Mouse (Mus musculus): ENCODE measurements at regions not wholly inside any gene's neighbourhood (a gene's known extent, or its start where the extent isn't known, plus 50 kb on each side); places are given as distances from the start of the nearest gene placed in this dataset.

- DNase-seq (ENCODE audit: low spot score in 2 of 2): no peak
Measured at GRCm38 (mm10) chr4:131366656-131367055, 422.5 kb downstream of the Matn1 start.

- DNase-seq (ENCODE audit: low spot score in 2 of 2): no peak
Measured at GRCm38 (mm10) chr4:131372517-131372916, 428.3 kb downstream of the Matn1 start.

GRCm38 (mm10) chr4:131373172-131373571 lies 429.0 kb downstream of the Matn1 start:
- no peak for DNase-seq (ENCODE audit: low spot score in 2 of 2)

- DNase-seq (ENCODE audit: low spot score in 2 of 2): no peak
Measured at GRCm38 (mm10) chr4:131374527-131375290, 430.5 kb downstream of the Matn1 start.

GRCm38 (mm10) chr4:131381063-131381462 lies 436.9 kb downstream of the Matn1 start:
- no peak for DNase-seq (ENCODE audit: low spot score in 2 of 2)

GRCm38 (mm10) chr4:131381529-131381928 lies 437.3 kb downstream of the Matn1 start:
- DNase-seq (ENCODE audit: low spot score in 2 of 2): no peak

- no peak for DNase-seq (ENCODE audit: low spot score in 2 of 2)
Measured at GRCm38 (mm10) chr4:131383862-131384261, 439.7 kb downstream of the Matn1 start.

- DNase-seq (ENCODE audit: low spot score in 2 of 2): no peak
Measured at GRCm38 (mm10) chr4:131386961-131387360, 442.8 kb downstream of the Matn1 start.

GRCm38 (mm10) chr4:131391119-131391923 lies 446.8 kb downstream of the Ptpru start:
- DNase-seq (ENCODE audit: low spot score in 2 of 2): no peak

GRCm38 (mm10) chr4:131391924-131392297 lies 446.2 kb downstream of the Ptpru start:
- no peak for DNase-seq (ENCODE audit: low spot score in 2 of 2)

GRCm38 (mm10) chr4:131392478-131392877 lies 445.6 kb downstream of the Ptpru start:
- DNase-seq (ENCODE audit: low spot score in 2 of 2): no peak

GRCm38 (mm10) chr4:131396226-131396840 lies 441.8 kb downstream of the Ptpru start:
- DNase-seq (ENCODE audit: low spot score in 2 of 2): no peak

- no peak for DNase-seq (ENCODE audit: low spot score in 2 of 2)
Measured at GRCm38 (mm10) chr4:131397161-131397560, 440.9 kb downstream of the Ptpru start.

GRCm38 (mm10) chr4:131400756-131401155 lies 437.3 kb downstream of the Ptpru start:
- peak in 1 of 2 experiments; percentile 79 for DNase-seq (ENCODE audit: low spot score in 2 of 2)

GRCm38 (mm10) chr4:131401255-131401654 lies 436.8 kb downstream of the Ptpru start:
- no peak for DNase-seq (ENCODE audit: low spot score in 2 of 2)

GRCm38 (mm10) chr4:131405376-131406017 lies 432.6 kb downstream of the Ptpru start:
- no peak for DNase-seq (ENCODE audit: low spot score in 2 of 2)

- DNase-seq (ENCODE audit: low spot score in 2 of 2): no peak
Measured at GRCm38 (mm10) chr4:131407464-131407863, 430.6 kb downstream of the Ptpru start.

- no peak for DNase-seq (ENCODE audit: low spot score in 2 of 2)
Measured at GRCm38 (mm10) chr4:131408644-131409043, 429.4 kb downstream of the Ptpru start.

- DNase-seq (ENCODE audit: low spot score in 2 of 2): no peak
Measured at GRCm38 (mm10) chr4:131409805-131410204, 428.3 kb downstream of the Ptpru start.

GRCm38 (mm10) chr4:131411936-131412335 lies 426.2 kb downstream of the Ptpru start:
- DNase-seq (ENCODE audit: low spot score in 2 of 2): no peak

GRCm38 (mm10) chr4:131413380-131413779 lies 424.7 kb downstream of the Ptpru start:
- no peak for DNase-seq (ENCODE audit: low spot score in 2 of 2)

GRCm38 (mm10) chr4:131415453-131415852 lies 422.6 kb downstream of the Ptpru start:
- no peak for DNase-seq (ENCODE audit: low spot score in 2 of 2)

All from urinary bladder, postnatal 4 days (tissue).